Mouse (Mus musculus) forebrain, embryonic 15.5 days (tissue): ENCODE results near the gene Ltbp1. TPM values are rescaled to one million over a fixed set of nuclear protein-coding genes. Genes with fewer than 3 reads are reported as not detected.

Experiments used
- ATAC-seq: fragments of 200-750 bp; cut with Nextera tagmentation; replicated peaks from 2 replicates; pipeline ENCODE4 v1.8.0; 2017; ENCODE audit warnings: mild to moderate bottlenecking, moderate TSS enrichment, moderate library complexity
- H3K27ac ChIP-seq: fragments of 300-500 bp; sonication (generic); replicated peaks from 2 replicates; pipeline ENCODE4 v1.5.1; 2015; ENCODE audit warnings: mild to moderate bottlenecking, inconsistent platforms
- H3K27me3 ChIP-seq: fragments of 300-500 bp; sonication (generic); 2 replicates; pipeline ENCODE4 v1.6.1; 2015; ENCODE audit warnings: inconsistent platforms
- H3K36me3 ChIP-seq: fragments of 300-500 bp; sonication (generic); 2 replicates; pipeline ENCODE4 v1.6.1; 2015; ENCODE audit warnings: mild to moderate bottlenecking, inconsistent platforms
- H3K4me1 ChIP-seq: fragments of 300-500 bp; sonication (generic); 2 replicates; pipeline ENCODE4 v1.6.1; 2015; ENCODE audit warnings: inconsistent platforms
- H3K4me2 ChIP-seq: fragments of 300-500 bp; sonication (generic); replicated peaks from 2 replicates; pipeline ENCODE4 v1.6.1; 2015; ENCODE audit warnings: mild to moderate bottlenecking, inconsistent platforms
- H3K4me3 ChIP-seq: fragments of 300-500 bp; sonication (generic); 2 replicates; pipeline ENCODE4 v1.5.1; 2015; ENCODE audit warnings: mild to moderate bottlenecking, inconsistent platforms
- H3K9ac ChIP-seq: fragments of 300-500 bp; sonication (generic); replicated peaks from 2 replicates; pipeline ENCODE4 v1.6.1; 2015; ENCODE audit warnings: mild to moderate bottlenecking, inconsistent platforms
- H3K9me3 ChIP-seq: fragments of 300-500 bp; sonication (generic); 2 replicates; pipeline ENCODE4 v1.6.1; 2016; ENCODE audit warnings: inconsistent platforms
- WGBS: fragments of 180-500 bp; shearing (Covaris S2); methylation state at CpG from one replicate; pipeline ENCODE4 v1.1.7; 2015; ENCODE audit warnings: mixed read lengths; 5-methylcytosine and 5-hydroxymethylcytosine counted together
- polyA plus RNA-seq: library from polyadenylated mRNA; unstranded; fragments of >200 nt; fragmentation: Nextera tagmentation; extraction: Ambion mirVana; gene quantifications from 2 replicates; pipeline ENCODE4 v1.2.1, GENCODE M21; 2015

The Ltbp1 gene
- polyA plus RNA-seq, 1 experiment from 2014 or later: 4.0 TPM

DNA sequence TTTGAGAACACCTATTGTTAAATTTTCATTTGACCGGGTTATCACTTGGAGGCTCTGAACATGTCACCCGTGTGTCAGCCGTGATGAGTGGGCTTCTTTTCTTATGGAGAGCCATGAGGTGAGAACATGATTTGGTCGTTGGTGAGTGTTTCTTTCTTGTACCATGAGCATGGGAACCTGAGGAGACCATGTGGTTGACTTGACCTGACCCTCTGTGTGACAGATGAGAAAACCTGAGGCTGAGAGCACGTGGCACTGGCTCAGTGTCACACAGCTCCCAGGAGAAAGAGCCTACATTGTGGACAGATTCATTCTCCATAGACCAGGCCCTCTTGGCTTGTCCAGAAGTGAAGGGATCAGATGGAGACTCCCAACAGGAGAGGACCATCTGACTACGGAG, 31.5 kb downstream of the Ltbp1 start:
- ATAC-seq: no peak
- Histone ChIP-seq H3K27ac (no peak overlapping the region), H3K4me3 (no peak overlapping the region), H3K9ac (no peak overlapping the region), H3K36me3 (no peaks in the 10 kb centered on the region), H3K4me1 (no peaks in the 10 kb centered on the region), H3K27me3 (no peaks in the 10 kb centered on the region), H3K9me3 (no peaks in the 10 kb centered on the region), H3K4me2 (no peak overlapping the region)
- 88% methylated on average over 6 of the region's 6 CpGs for WGBS

DNA sequence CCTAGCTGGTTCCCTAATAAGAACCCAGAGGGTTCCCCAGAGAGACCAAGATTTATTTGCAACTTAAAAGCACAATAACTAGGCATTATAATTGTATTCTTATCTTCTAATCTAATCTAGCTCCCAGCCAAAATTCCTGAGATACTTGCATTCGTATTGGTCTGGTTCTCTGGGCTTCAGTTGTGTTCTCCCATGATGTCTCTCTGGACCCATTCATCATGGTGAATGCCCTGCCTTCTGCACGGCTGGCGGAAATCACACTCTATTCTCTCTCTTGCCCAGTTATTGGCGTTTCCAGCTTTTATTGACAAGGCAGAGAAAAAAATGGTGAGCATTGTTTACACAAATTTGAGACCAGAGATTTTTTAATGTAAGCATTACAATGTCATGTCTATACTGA, 33.6 kb downstream of the Ltbp1 start:
- H3K27ac ChIP-seq: no peak overlapping the region
- H3K27me3 ChIP-seq: no peaks in the 10 kb centered on the region
- H3K4me1 ChIP-seq: no peaks in the 10 kb centered on the region
- H3K4me3 ChIP-seq: no peak overlapping the region
- no peak for ATAC-seq
- H3K4me2 ChIP-seq: no peak overlapping the region
- H3K9ac ChIP-seq: no peak overlapping the region
- WGBS: 72% methylated on average over 4 of the region's 4 CpGs
- H3K36me3 ChIP-seq: no peaks in the 10 kb centered on the region
- H3K9me3 ChIP-seq: no peaks in the 10 kb centered on the region

DNA sequence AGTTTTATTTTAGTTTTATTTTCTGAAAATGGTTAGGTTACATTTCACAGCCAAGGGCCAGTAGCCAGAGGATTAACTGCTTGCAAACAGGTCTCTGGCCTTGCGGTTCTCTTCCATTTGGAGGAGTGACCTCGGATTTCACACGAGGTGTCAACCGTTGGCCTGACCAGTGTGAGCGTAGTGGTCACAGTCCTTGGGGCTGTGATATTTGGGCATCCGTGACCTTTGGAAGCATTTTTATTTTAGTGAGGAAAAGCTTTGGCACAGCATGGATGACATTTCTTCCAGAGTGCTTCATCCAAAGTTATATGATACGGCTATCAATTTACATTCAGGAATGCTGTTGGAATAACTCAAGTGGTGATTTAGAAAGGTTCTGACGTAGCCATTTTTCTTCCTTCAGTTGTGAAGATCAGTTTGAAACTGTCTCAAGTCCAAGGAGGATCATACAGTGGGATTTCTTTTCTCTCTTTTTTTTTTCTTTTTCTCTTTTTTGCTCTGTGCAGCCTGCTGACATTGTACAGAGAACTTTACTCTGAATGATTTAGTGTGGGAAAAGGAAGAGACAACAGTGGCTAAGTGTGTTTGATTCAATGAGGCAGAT, 44.1 kb downstream of the Ltbp1 start:
- Histone ChIP-seq H3K27me3 (no peaks in the 10 kb centered on the region), H3K9ac (no peak overlapping the region), H3K4me1 (no peaks in the 10 kb centered on the region), H3K9me3 (no peaks in the 10 kb centered on the region), H3K4me2 (no peak overlapping the region), H3K27ac (no peak overlapping the region), H3K36me3 (no peaks in the 10 kb centered on the region), H3K4me3 (no peak overlapping the region)
- WGBS: 89% methylated on average over 8 of the region's 8 CpGs
- ATAC-seq: no peak

DNA sequence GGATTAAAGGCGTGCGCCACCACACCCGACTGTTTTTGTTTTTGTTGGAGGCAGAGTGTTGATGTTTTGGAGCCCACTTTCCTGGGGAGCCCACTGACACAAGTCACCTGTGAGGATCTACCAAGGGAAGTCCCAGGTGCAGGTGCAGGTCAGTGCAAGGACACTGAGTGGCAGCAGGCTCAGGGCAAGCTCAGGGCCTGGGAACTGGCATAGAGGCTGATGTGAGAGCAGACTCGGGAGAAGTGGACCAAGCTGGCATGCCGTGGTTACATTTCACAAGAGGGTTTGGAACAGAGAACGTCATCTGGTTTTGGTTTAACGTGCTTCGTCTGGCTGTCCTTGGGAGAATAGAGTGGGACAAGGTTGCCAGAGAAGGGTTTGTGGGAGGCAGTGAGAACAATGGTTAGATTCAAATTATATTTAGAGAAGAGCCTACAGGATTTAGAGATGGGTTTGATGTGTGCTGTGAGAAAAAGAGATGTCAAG, 46.1 kb downstream of the Ltbp1 start:
- Histone ChIP-seq H3K4me3 (no peak overlapping the region), H3K4me2 (no peak overlapping the region), H3K9ac (no peak overlapping the region), H3K36me3 (no peaks in the 10 kb centered on the region), H3K9me3 (no peaks in the 10 kb centered on the region), H3K27ac (no peak overlapping the region), H3K27me3 (no peaks in the 10 kb centered on the region), H3K4me1 (no peaks in the 10 kb centered on the region)
- ATAC-seq: no peak
- WGBS: 92% methylated on average over 8 of the region's 8 CpGs

DNA sequence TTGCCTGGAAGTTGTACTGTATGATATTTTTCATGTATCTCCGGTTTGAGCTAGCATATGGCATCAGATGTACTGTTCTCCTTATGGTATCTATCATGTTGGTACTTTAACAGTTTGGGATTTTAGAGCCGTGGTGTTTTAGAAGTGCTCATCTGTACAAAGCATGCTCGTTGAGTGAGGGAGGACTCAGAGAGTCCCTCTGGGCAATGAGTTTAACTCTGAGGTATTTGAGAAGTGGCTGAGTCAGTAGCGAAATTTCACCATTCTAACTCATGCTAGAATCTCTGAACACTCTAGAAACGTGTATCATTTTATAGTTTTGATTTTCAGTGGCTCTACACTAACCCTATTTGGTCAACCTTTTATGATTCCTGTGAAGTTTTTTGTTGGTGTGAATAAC, 49.9 kb downstream of the Ltbp1 start:
- Histone ChIP-seq H3K27ac (no peak overlapping the region), H3K4me2 (no peak overlapping the region), H3K9ac (no peak overlapping the region), H3K4me1 (no peaks in the 10 kb centered on the region), H3K4me3 (no peak overlapping the region), H3K36me3 (no peaks in the 10 kb centered on the region), H3K9me3 (no peaks in the 10 kb centered on the region), H3K27me3 (no peaks in the 10 kb centered on the region)
- no peak for ATAC-seq
- 83% methylated on average over 5 of the region's 5 CpGs for WGBS

DNA sequence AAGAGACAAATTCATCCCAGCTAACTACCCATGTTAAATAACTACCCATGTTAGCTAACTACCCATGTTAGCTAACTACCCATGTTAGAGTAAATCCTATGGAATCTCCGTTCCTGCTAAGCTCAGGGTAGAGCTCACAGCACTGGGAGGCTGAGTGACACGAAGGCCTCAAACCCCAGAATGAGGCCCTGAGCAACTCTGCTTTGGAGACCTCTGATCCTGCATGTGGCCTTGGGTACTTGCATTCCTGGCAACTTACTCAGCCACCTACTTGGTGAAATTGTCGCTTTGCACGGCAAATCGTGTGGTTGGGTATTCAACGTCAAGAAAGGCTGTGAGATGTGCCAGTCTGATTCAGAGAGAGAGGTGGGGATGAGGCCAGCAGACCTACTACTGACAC, 50.6 kb downstream of the Ltbp1 start:
- no peak overlapping the region for H3K4me2 ChIP-seq
- H3K4me1 ChIP-seq: no peaks in the 10 kb centered on the region
- no peak overlapping the region for H3K9ac ChIP-seq
- no peaks in the 10 kb centered on the region for H3K36me3 ChIP-seq
- no peak overlapping the region for H3K4me3 ChIP-seq
- ATAC-seq: no peak
- no peaks in the 10 kb centered on the region for H3K27me3 ChIP-seq
- H3K9me3 ChIP-seq: no peaks in the 10 kb centered on the region
- WGBS: 87% methylated on average over 6 of the region's 6 CpGs
- no peak overlapping the region for H3K27ac ChIP-seq

DNA sequence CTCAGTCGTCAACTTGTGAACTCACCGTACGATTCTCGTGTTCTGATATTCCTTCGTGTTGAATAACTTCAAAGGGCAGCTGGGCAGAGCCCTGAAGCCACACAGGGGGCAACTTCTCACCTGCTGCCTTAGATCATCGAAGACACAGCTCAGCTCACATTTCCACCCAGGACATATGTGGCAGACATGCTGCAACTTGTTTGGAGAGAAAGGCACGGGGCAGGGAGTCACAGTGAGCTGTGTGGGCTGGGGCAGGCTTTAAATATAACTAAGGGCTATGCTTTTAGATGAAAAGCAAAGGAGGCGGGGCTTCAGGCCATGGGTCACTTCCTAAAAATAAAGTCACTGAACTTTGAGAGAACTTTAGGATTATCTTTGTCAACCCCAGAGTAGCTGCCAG, 51.3 kb downstream of the Ltbp1 start:
- 49% methylated on average over 8 of the region's 8 CpGs for WGBS
- Histone ChIP-seq H3K4me3 (no peak overlapping the region), H3K4me1 (no peaks in the 10 kb centered on the region), H3K27ac (no peak overlapping the region), H3K9ac (no peak overlapping the region), H3K27me3 (no peaks in the 10 kb centered on the region), H3K36me3 (no peaks in the 10 kb centered on the region), H3K4me2 (no peak overlapping the region), H3K9me3 (no peaks in the 10 kb centered on the region)
- no peak for ATAC-seq

DNA sequence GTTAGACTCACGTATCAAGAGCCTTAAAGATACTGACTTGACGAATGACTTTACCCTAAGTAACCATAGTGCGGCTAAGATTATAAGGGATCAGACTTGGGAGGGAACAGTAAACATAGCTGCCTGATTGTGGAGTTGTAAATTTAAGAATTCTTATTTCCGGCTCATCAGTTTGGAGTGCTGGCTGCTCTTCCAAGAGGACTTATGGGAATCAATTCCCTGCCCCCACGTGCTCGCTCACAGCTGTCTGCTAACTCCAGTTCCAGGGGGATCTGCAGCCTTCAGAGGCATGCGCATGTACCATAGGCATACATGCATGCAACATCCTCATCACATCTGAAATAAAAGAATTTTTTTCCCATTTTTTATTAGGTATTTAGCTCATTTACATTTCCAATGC, 61.0 kb downstream of the Ltbp1 start:
- Histone ChIP-seq H3K27ac (no peak overlapping the region), H3K4me1 (no peaks in the 10 kb centered on the region), H3K4me2 (no peak overlapping the region), H3K4me3 (no peak overlapping the region), H3K9ac (no peak overlapping the region), H3K36me3 (no peaks in the 10 kb centered on the region), H3K9me3 (no peaks in the 10 kb centered on the region), H3K27me3 (no peaks in the 10 kb centered on the region)
- WGBS: 92% methylated on average over 7 of the region's 7 CpGs
- ATAC-seq: no peak

DNA sequence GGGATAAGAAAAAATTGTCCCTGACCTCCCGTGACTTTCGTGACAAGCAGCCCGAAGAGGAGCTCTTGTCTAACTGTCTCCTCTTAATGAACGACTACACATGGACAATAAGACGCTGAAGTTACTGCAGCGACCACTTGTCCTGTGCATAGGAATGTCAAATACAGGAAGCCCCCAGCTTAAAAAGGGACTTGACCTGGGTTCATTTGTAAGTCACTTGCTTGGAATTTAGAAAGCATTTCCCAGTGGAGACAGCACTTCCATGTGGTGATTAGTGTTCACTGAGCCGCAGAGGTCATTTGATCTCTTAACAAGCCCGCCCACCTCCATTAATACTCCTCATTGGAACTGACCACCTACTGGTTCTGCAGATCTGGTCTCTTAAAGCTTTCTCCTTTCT, 61.9 kb downstream of the Ltbp1 start:
- H3K27ac ChIP-seq: no peak overlapping the region
- H3K9ac ChIP-seq: no peak overlapping the region
- no peak overlapping the region for H3K4me2 ChIP-seq
- H3K4me1 ChIP-seq: no peaks in the 10 kb centered on the region
- H3K36me3 ChIP-seq: no peaks in the 10 kb centered on the region
- H3K27me3 ChIP-seq: no peaks in the 10 kb centered on the region
- H3K4me3 ChIP-seq: no peak overlapping the region
- no peak for ATAC-seq
- no peaks in the 10 kb centered on the region for H3K9me3 ChIP-seq
- 11% methylated on average over 8 of the region's 8 CpGs for WGBS

DNA sequence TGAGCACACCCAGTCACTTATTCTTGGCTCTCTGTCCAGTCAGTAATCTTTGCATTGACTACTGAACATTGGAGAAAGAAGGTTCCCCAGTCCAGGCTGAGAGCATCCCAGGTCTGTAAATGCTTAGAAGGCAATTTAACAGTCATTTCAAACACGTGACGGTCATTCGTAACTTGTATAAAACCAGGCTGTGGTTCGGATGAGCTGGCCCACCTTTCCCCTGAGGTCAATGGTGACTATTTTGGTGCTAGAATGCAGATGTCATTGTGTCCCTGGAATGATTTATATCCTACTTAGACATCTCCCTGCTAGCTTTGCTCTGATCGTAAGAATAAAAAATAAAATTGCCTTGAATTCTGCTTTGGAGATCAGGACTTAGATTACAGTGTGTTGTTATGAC, 63.9 kb downstream of the Ltbp1 start:
- 94% methylated on average over 5 of the region's 5 CpGs for WGBS
- Histone ChIP-seq H3K4me1 (no peaks in the 10 kb centered on the region), H3K27me3 (no peaks in the 10 kb centered on the region), H3K9me3 (no peaks in the 10 kb centered on the region), H3K4me2 (no peak overlapping the region), H3K4me3 (no peak overlapping the region), H3K36me3 (no peaks in the 10 kb centered on the region), H3K9ac (no peak overlapping the region), H3K27ac (no peak overlapping the region)
- ATAC-seq: no peak

DNA sequence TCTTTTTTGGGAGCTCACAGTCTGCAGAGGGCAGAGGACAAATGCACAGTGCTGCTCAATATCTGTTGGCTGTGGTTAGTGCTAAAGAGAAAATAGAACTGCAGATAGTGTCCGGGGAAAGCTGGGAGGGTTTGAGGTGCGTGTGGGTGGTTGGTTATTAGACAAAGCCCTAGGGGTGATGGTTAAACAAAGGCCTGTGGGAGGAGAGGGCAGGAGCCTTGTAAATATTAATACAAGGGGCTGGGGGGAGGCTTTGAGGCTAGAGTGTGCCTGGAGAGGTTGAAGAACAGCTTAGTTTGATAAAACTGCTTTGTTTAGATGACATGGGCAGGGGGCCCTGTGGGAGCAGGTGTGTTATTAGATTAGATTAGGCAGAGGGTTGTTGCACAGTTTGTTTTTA, 65.8 kb downstream of the Ltbp1 start:
- no peaks in the 10 kb centered on the region for H3K9me3 ChIP-seq
- 13% methylated on average over 2 of the region's 2 CpGs for WGBS
- H3K27me3 ChIP-seq: no peaks in the 10 kb centered on the region
- no peak overlapping the region for H3K27ac ChIP-seq
- H3K4me3 ChIP-seq: no peak overlapping the region
- no peak overlapping the region for H3K9ac ChIP-seq
- no peaks in the 10 kb centered on the region for H3K4me1 ChIP-seq
- ATAC-seq: no peak
- no peak overlapping the region for H3K4me2 ChIP-seq
- H3K36me3 ChIP-seq: no peaks in the 10 kb centered on the region

DNA sequence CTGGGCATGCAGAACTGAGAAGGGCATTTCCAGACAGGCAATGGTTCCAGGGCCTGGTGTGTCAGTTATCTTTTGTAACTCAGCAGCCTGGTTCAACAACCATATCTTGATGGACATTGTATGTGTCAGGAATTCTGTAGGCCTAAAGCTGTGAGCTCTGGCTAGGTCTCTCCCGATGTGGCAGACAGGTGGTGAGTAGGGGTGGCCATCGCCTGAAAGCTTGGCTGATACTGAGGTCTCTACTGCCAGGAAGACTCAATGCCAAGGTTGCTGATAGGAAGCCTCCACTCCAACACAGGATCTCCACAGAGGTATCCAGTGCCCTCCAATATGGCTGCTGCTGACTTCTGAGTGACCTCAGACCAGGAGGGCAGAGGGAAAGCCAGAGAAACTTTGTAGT, 66.4 kb downstream of the Ltbp1 start:
- ATAC-seq: no peak
- H3K4me1 ChIP-seq: no peaks in the 10 kb centered on the region
- H3K9ac ChIP-seq: no peak overlapping the region
- no peak overlapping the region for H3K27ac ChIP-seq
- no peaks in the 10 kb centered on the region for H3K9me3 ChIP-seq
- no peaks in the 10 kb centered on the region for H3K27me3 ChIP-seq
- H3K4me3 ChIP-seq: no peak overlapping the region
- H3K4me2 ChIP-seq: no peak overlapping the region
- WGBS: 86% methylated on average over 2 of the region's 2 CpGs
- no peaks in the 10 kb centered on the region for H3K36me3 ChIP-seq

DNA sequence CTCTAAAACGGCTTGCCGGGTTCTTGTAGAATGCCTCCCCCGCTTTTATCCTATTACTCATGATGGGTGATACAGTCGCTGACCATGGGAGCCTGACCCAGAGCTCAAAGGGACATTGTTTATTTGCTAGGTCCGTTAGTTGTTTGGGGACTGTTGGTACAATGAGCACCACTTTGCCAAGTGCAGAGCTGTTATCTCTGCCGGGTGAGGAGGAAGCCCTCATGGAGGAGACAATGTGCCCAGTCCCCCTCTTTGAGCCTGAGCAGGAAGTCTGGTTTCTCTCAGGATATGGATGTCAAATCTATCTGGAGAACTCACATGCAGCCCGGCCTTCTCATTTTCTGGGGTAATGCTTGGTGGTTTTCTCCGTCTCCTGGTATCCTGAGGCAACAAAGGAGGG, 68.5 kb downstream of the Ltbp1 start:
- no peak overlapping the region for H3K27ac ChIP-seq

More for the DNA sequence above, 68.5 kb downstream of the Ltbp1 start:
- no peaks in the 10 kb centered on the region for H3K36me3 ChIP-seq
- ATAC-seq: no peak
- no peaks in the 10 kb centered on the region for H3K4me1 ChIP-seq
- 55% methylated on average over 8 of the region's 8 CpGs for WGBS
- no peak overlapping the region for H3K4me3 ChIP-seq
- no peak overlapping the region for H3K9ac ChIP-seq
- H3K4me2 ChIP-seq: no peak overlapping the region
- H3K9me3 ChIP-seq: no peaks in the 10 kb centered on the region
- no peaks in the 10 kb centered on the region for H3K27me3 ChIP-seq
